Mouse (Mus musculus): ENCODE data around the gene Ano4.

GRCm38 (mm10) chr10:89004518-89004917 lies 340.0 kb downstream of the Ano4 start:
- TF ChIP-seq TAL1 (conservative IDR thresholded peaks at IDR 0.05; ENCODE audit: low read depth, low read length): no peak
- no peak for TF ChIP-seq GATA1 (IDR thresholded peaks at IDR 0.05; ENCODE audit: borderline replicate concordance, low read length)
- no peak for TF ChIP-seq CTCF (IDR thresholded peaks at IDR 0.05; ENCODE audit: low read depth, low read length)
- no peak for TF ChIP-seq POLR2AphosphoS5 (IDR thresholded peaks at IDR 0.05; ENCODE audit: insufficient replicate concordance, low read depth, low read length)
- TF ChIP-seq GATA2 (IDR thresholded peaks at IDR 0.05; ENCODE audit: borderline replicate concordance, low read depth, low read length): no peak
